Mouse (Mus musculus): ENCODE measurements around the gene Tbx10.
A peak's percentile ranks its signal among the peaks of the same experiment; 100 is the strongest.
"Not testable (repeated sequence)": the region's sequence is repeated elsewhere in the genome, so short reads cannot be mapped to it uniquely, and the experiment has no call there.

Tbx10 gene

DNA sequence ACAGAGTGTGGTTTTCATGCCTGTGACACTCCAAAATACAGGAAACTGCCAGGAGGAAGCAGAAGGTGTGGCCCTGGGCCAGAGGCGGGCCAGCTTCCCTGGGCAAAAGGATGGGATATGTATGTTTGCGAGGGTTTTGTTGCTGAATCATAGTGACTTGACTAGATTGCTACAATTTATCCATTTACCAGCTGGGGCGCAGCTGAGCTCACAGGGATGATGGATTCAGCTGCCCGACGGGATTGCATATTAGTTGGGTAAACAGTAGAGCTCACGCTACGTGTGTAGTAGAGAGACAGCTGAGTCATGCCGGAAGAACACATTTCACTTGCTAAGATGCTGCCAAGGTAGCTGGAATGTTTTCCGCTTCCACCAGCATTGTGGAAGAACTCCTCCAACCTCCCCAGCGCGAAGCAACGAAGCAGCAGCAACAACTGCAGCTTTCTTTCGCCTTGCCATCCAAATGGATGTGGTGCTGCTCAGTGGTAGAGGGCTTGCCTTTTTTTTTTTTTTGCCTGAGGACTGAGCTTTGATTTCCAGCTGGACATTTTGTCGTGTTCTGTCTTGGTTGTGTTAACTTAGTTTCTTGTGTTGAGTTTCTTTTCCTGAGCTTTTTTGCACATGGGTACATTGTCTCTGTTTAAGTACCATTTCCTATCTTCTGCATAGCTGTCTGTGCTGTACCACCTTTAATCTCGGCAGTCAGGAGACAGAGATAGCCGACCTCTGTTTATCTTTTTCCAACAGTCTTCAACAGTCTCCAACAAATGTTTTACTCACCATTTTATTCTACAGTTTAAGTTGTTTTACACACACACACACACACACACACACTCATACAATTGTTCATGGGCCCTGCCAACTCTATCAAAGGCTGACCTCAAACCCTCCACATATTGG is 53.7 kb downstream of the Tbx10 start, which contains the start of gene Gstp2:
Gene Gstp2 (minus strand): TSS at position 58 of the 900 bp plus-strand sequence.
- peak; percentile 79 to 86 for DNase-seq

DNA sequence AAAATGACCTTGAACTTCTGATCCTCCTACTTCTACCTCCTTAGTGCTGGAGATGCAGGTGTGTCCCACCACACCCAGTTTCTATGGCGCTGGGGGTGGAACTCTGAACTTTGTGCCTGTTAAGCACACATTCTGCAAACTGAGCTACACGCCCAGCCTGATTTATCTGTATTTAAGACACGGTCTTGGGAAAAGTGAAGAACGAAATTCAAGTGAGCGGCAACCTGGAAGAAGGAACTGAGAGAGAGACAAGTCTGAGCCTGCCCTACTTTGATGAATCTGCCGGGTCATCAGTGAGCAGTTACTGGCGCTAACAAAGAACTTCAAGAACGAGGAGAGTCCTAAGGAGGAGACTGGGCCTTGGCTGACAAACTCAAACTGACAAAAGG is 54.3 kb downstream of the Tbx10 start:
- DNase-seq: no peak

- DNase-seq: peak; percentile 92
Measured at GRCm38 (mm10) chr19:4047859-4048258, 55.3 kb downstream of the Tbx10 start.

DNA sequence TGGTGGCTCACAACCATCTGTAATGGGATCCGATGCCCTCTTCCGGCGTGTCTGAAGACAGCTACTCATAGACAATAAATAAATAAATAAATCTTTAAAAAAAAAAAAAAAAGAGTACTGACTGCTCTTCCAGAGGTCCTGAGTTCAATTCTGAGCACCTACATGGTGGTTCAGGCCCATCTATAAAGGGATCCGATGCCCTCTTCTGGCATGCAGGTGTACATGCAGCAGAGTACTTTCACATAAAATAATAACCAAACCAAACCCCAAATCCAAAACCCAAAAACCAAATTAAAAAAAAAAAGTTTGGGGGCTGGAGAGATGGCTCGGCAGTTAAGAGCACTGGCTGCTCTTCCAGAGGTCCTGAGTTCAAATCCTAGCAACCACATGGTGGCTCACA is 56.5 kb downstream of the Tbx10 start:
- not testable (repeated sequence) for DNase-seq

Data from kidney, postnatal 4 days (tissue).